Mouse (Mus musculus): ENCODE measurements around the gene Ndel1. TPM values are rescaled to one million over a fixed set of nuclear protein-coding genes. Genes with fewer than 3 reads are reported as not detected.

Gene Ndel1
- polyA plus RNA-seq, 1 experiment from 2014 or later, result 86.1 TPM

GRCm38 (mm10) chr11:68905665-68906460 lies 34.2 kb upstream of the Ndel1 start:
- no peak for TF ChIP-seq CTCF (IDR thresholded peaks at IDR 0.05; ENCODE audit: low read depth)
- Histone ChIP-seq H3K9ac (ENCODE audit: low read depth, low read length) (no peak overlapping the region), H3K27me3 (ENCODE audit: insufficient read depth, low read length) (no peaks in the 10 kb centered on the region), H3K36me3 (ENCODE audit: insufficient read depth, low read length) (peaks cover 29% of the 10 kb centered on the region), H3K4me1 (replicated peaks; ENCODE audit: insufficient read depth, low read length) (peaks cover 5% of the 10 kb centered on the region), H3K4me2 (ENCODE audit: low read length) (no peak overlapping the region), H3K27ac (peak overlapping the region; percentile 50; the same call in 1 of the 2 replicates), H3K4me3 (replicated peaks; ENCODE audit: low read depth, low read length) (no peak overlapping the region), H3K9me3 (replicated peaks; ENCODE audit: low read length) (no peaks in the 10 kb centered on the region)
- 87% methylated on average over 9 of the region's 9 CpGs for WGBS
- ATAC-seq (replicated peaks; ENCODE audit: low FRiP score, low read depth), result no peak
- DNase-seq (ENCODE audit: low spot score), result no peak

- no peak for ATAC-seq (replicated peaks; ENCODE audit: low FRiP score, low read depth)
- H3K9me3 ChIP-seq (replicated peaks; ENCODE audit: low read length), result no peaks in the 10 kb centered on the region
- H3K4me2 ChIP-seq (ENCODE audit: low read length), result no peak overlapping the region
- 0 out of 2 replicates have a peak overlapping the region, but pooled peaks have one; percentile 19 for H3K27ac ChIP-seq
- no peak overlapping the region for H3K9ac ChIP-seq (ENCODE audit: low read depth, low read length)
- no peaks in the 10 kb centered on the region for H3K27me3 ChIP-seq (ENCODE audit: insufficient read depth, low read length)
- H3K36me3 ChIP-seq (ENCODE audit: insufficient read depth, low read length), result peaks cover 29% of the 10 kb centered on the region
- DNase-seq (ENCODE audit: low spot score), result no peak
- 94% methylated on average over 3 of the region's 3 CpGs for WGBS
- peaks cover 5% of the 10 kb centered on the region for H3K4me1 ChIP-seq (replicated peaks; ENCODE audit: insufficient read depth, low read length)
- no peak overlapping the region for H3K4me3 ChIP-seq (replicated peaks; ENCODE audit: low read depth, low read length)
- TF ChIP-seq CTCF (IDR thresholded peaks at IDR 0.05; ENCODE audit: low read depth), result no peak
These were observed 33.5 kb upstream of the Ndel1 start for GRCm38 (mm10) chr11:68905138-68905531.

GRCm38 (mm10) chr11:68904375-68905137 lies 32.9 kb upstream of the Ndel1 start:
- H3K4me3 ChIP-seq (replicated peaks; ENCODE audit: low read depth, low read length), result no peak overlapping the region
- ATAC-seq (replicated peaks; ENCODE audit: low FRiP score, low read depth), result no peak
- H3K36me3 ChIP-seq (ENCODE audit: insufficient read depth, low read length), result peaks cover 29% of the 10 kb centered on the region
- WGBS, result 82% methylated on average over 7 of the region's 8 CpGs
- H3K9ac ChIP-seq (ENCODE audit: low read depth, low read length), result no peak overlapping the region
- peak; percentile 90 for DNase-seq (ENCODE audit: low spot score)
- 0 out of 2 replicates have a peak overlapping the region, but pooled peaks have one; percentile 19 for H3K27ac ChIP-seq
- no peaks in the 10 kb centered on the region for H3K9me3 ChIP-seq (replicated peaks; ENCODE audit: low read length)
- TF ChIP-seq CTCF (IDR thresholded peaks at IDR 0.05; ENCODE audit: low read depth), result peak; percentile 93
- peaks cover 5% of the 10 kb centered on the region for H3K4me1 ChIP-seq (replicated peaks; ENCODE audit: insufficient read depth, low read length)
- no peak overlapping the region for H3K4me2 ChIP-seq (ENCODE audit: low read length)
- H3K27me3 ChIP-seq (ENCODE audit: insufficient read depth, low read length), result no peaks in the 10 kb centered on the region

GRCm38 (mm10) chr11:68903775-68904174 lies 32.1 kb upstream of the Ndel1 start:
- peaks cover 5% of the 10 kb centered on the region for H3K4me1 ChIP-seq (replicated peaks; ENCODE audit: insufficient read depth, low read length)
- DNase-seq (ENCODE audit: low spot score) (no peak), ATAC-seq (replicated peaks; ENCODE audit: low FRiP score, low read depth) (no peak)
- no peaks in the 10 kb centered on the region for H3K9me3 ChIP-seq (replicated peaks; ENCODE audit: low read length)
- no peak for TF ChIP-seq CTCF (IDR thresholded peaks at IDR 0.05; ENCODE audit: low read depth)
- H3K4me2 ChIP-seq (ENCODE audit: low read length), result no peak overlapping the region
- no peak overlapping the region for H3K27ac ChIP-seq
- no peak overlapping the region for H3K4me3 ChIP-seq (replicated peaks; ENCODE audit: low read depth, low read length)
- WGBS, result 81% methylated on average over 2 of the region's 2 CpGs
- no peak overlapping the region for H3K9ac ChIP-seq (ENCODE audit: low read depth, low read length)
- H3K27me3 ChIP-seq (ENCODE audit: insufficient read depth, low read length), result no peaks in the 10 kb centered on the region
- H3K36me3 ChIP-seq (ENCODE audit: insufficient read depth, low read length), result peaks cover 29% of the 10 kb centered on the region

GRCm38 (mm10) chr11:68902823-68903222 lies 31.2 kb upstream of the Ndel1 start:
- no peak for DNase-seq (ENCODE audit: low spot score)
- Histone ChIP-seq H3K36me3 (ENCODE audit: insufficient read depth, low read length) (peaks cover 29% of the 10 kb centered on the region), H3K4me3 (replicated peaks; ENCODE audit: low read depth, low read length) (peak overlapping the region; percentile 62; the same call in 1 of the 2 replicates), H3K9ac (ENCODE audit: low read depth, low read length) (peak overlapping the region; percentile 82), H3K27ac (no peak overlapping the region), H3K9me3 (replicated peaks; ENCODE audit: low read length) (no peaks in the 10 kb centered on the region), H3K4me2 (ENCODE audit: low read length) (peak overlapping the region; percentile 61), H3K27me3 (ENCODE audit: insufficient read depth, low read length) (no peaks in the 10 kb centered on the region), H3K4me1 (replicated peaks; ENCODE audit: insufficient read depth, low read length) (peaks cover 5% of the 10 kb centered on the region)
- whole genome bisulfite sequencing, result 78% methylated on average over 5 of the region's 5 CpGs
- no peak for ATAC-seq (replicated peaks; ENCODE audit: low FRiP score, low read depth)
- no peak for TF ChIP-seq CTCF (IDR thresholded peaks at IDR 0.05; ENCODE audit: low read depth)

GRCm38 (mm10) chr11:68902367-68902766 lies 30.7 kb upstream of the Ndel1 start:
- 2% methylated on average over 11 of the region's 11 CpGs for WGBS
- H3K9ac ChIP-seq (ENCODE audit: low read depth, low read length), result peak overlapping the region; percentile 82

More at GRCm38 (mm10) chr11:68902367-68902766, 30.7 kb upstream of the Ndel1 start:
- no peak overlapping the region for H3K27ac ChIP-seq
- ATAC-seq (replicated peaks; ENCODE audit: low FRiP score, low read depth) (no peak), DNase-seq (ENCODE audit: low spot score) (no peak)
- peaks cover 29% of the 10 kb centered on the region for H3K36me3 ChIP-seq (ENCODE audit: insufficient read depth, low read length)
- peak overlapping the region; percentile 61 for H3K4me2 ChIP-seq (ENCODE audit: low read length)
- H3K9me3 ChIP-seq (replicated peaks; ENCODE audit: low read length), result no peaks in the 10 kb centered on the region
- H3K4me3 ChIP-seq (replicated peaks; ENCODE audit: low read depth, low read length), result peak overlapping the region; percentile 62
- H3K27me3 ChIP-seq (ENCODE audit: insufficient read depth, low read length), result no peaks in the 10 kb centered on the region
- TF ChIP-seq CTCF (IDR thresholded peaks at IDR 0.05; ENCODE audit: low read depth), result no peak
- H3K4me1 ChIP-seq (replicated peaks; ENCODE audit: insufficient read depth, low read length), result peaks cover 5% of the 10 kb centered on the region

Data from kidney, postnatal 0 days (tissue).